Mouse (Mus musculus) mesoderm, embryonic 11.5 days (tissue): Measurements from ENCODE around the gene Syt3.
A peak's percentile ranks its signal among the peaks of the same experiment; 100 is the strongest.

Experiments
- DNase-seq: peaks from one replicate; pipeline ENCODE4 v3.0.0-alpha.2; 2012; ENCODE audit warnings: low read depth, low spot score

Syt3 gene

DNA sequence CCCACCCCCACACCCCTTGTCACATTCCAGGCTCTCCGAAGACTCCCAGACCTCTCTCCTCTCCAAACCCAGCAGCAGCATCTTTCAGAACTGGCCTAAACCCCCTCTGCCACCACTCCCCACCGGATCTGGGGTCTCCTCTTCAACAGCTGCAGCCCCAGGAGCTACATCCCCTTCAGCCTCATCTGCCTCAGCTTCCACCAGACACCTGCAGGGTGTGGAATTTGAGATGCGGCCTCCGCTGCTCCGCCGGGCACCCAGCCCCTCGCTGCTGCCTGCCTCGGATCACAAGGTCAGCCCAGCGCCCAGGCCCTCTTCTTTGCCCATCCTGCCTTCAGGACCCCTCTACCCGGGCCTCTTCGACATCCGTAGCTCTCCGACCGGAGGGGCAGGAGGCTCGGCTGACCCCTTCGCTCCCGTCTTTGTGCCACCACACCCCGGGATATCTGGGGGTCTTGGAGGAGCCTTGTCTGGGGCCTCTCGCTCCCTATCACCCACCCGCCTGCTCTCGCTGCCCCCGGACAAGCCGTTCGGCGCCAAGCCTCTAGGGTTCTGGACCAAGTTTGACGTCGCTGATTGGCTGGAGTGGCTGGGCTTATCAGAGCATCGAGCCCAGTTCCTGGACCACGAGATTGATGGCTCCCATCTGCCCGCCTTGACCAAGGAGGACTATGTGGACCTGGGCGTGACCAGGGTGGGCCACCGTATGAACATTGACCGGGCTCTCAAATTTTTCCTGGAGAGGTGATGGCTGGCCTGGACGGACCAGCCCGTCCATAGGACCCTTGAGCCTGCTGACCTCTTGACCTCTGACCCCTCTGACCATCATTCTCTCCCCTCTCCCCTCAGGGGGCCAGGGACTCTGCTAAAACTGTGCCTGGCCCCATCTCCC lies 27.1 kb upstream of the Syt3 start:
- no peak for DNase-seq

- no peak for DNase-seq
Observed at GRCm38 (mm10) chr7:44357531-44357930, 26.4 kb upstream of the Syt3 start.

DNA sequence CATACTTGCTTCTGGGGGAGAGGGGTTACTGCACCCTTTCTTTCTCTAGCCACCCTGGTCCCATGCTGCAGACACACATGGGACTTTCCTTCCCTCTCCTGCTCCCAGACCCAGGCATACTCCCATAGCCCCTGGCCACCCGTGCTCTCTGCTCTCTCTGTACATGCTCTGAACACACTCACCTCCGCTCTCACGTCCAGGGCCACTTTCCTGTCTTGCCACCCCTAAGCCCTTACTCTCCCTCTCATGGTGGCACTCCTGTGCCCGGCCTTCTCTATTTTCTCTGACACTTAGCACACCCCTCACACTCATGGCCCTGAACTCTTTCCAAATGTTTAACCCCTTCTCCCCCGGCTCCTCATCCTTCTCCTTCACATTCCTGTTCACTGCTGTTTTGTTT lies 25.9 kb upstream of the Syt3 start:
- no peak for DNase-seq

DNA sequence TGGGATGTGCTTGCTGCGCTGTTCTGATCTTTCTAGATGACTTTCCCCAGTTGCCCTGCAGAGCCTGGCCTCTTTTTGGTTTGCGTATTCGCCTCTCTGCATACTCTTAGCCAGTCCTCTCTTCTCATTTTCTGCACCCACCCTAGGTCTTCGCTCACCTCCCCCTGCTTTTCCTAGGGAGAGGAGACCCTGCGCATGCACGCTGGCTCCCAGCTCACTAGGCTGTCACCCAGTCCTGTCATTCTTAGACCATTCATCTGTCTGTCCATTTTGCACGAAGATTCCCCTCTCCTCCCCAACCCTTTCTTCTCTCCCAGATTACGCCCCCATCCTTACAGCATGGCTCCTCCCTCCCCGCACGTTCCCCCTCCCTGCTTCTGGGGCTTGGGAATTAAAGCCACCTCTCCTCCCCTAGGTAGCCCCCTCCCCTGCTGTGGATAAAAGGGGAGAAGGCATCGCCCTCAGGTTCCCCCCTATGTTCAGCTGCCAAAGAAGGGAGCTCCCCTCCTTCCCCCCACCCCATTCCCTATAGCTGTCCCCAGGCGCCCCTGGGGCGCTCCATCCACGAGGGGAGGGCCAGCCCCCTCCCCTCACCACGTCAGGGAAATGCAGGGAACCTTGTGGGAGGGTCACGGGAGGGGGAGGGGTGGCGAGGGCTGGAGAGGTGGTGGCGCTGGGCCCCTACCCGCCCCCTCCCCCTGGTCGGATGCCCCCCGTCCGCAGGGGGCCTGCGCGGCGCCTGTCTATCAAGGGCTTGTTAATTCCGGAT lies 24.8 kb upstream of the Syt3 start:
- DNase-seq, result no peak

- DNase-seq, result peak; percentile 93
Observed at GRCm38 (mm10) chr7:44359908-44360672, 23.8 kb upstream of the Syt3 start.

GRCm38 (mm10) chr7:44360792-44361301 lies 23.1 kb upstream of the Syt3 start:
- DNase-seq, result no peak

- no peak for DNase-seq
Observed at GRCm38 (mm10) chr7:44372678-44373077, 11.2 kb upstream of the Syt3 start.

GRCm38 (mm10) chr7:44373460-44373859 lies 10.4 kb upstream of the Syt3 start:
- no peak for DNase-seq

- peak; percentile 81 for DNase-seq
Observed at GRCm38 (mm10) chr7:44373889-44374652, 9.8 kb upstream of the Syt3 start.

DNA sequence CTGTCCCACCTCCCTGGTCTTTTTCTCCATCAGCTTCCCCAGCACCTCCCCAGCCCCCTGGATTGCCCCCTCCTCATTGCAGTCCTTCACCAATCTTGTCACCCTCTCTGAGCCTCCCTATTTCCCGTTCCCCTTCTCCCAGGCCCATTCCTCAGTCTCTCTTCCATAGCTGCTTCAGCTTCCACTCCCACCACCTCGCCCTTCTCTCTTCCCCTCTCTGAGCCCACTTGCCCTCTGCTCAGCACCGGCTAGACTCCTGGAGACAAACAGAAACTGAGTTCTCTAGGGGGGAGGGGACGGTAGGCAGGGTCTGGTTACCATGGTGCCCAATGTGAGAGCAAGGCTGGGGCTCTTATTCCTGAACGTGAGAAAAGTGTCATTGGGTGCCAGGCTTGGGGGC lies 9.1 kb upstream of the Syt3 start:
- DNase-seq, result no peak

- DNase-seq, result no peak
Observed at GRCm38 (mm10) chr7:44375207-44375606, 8.7 kb upstream of the Syt3 start.

- DNase-seq, result no peak
Observed at GRCm38 (mm10) chr7:44375793-44376192, 8.1 kb upstream of the Syt3 start.

GRCm38 (mm10) chr7:44378290-44378689 lies 5.6 kb upstream of the Syt3 start:
- no peak for DNase-seq

DNA sequence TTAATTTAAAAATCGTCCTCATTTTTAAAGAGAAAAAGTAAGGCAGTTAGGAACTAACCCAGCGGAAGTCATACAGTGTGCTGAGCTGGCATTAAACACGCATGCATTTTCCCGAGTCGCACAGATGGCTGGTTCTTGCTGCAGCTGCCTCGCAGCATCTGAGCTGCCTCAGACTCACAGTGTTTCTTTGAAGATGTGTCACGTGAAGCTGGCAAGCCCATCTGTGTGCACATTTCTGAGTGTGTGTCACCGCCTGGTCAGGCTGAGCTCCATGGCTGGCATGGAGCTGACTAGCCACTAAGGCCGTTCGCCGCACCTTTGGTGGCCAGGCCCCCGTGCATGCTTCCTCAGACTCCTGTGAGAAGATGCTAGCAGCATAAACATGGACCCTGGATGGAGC lies 1.4 kb upstream of the Syt3 start:
- no peak for DNase-seq

DNA sequence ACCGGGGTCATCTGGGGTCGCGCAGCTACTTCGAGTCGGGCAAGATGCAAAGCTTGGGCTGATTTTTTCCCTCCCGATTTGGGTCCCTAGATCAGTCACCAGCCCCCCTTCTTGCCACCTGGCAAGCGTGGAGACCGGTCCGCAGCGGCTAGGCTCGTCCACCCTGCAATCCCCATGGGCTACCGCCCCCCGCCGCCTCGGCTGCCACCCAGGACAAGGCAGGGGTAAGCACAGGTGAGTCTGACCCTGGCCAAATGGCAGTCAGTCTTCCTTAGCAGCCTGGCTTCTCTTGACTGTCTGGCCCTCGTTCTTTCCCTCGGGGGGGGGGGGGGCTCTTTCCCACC lies 786 bp downstream of the Syt3 start:
- no peak for DNase-seq

GRCm38 (mm10) chr7:44385720-44386119 lies 1.8 kb downstream of the Syt3 start, which contains the start of gene 1700008O03Rik:
Gene 1700008O03Rik (minus strand): TSS chr7:44385820.
- no peak for DNase-seq

DNA sequence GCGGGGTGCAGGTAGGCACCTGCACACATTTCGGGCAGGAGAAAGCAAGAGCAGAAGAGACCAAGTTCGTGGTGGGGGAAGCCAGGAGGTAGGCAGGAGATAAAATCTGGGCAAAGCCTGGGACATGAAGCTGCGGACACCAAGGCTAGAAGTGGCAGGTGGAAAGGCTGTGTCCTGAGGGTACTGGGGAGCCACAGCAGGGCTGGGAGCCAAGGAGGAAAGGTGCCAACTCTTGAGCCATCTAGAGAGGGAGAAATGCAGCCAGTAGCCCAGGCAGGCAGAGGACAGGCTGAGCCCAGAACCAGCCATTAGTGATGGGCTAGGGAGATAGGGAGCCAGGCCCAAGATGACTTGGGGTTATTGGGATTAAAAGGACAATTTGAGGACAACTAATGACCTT lies 7.9 kb downstream of the Syt3 start:
- no peak for DNase-seq

DNA sequence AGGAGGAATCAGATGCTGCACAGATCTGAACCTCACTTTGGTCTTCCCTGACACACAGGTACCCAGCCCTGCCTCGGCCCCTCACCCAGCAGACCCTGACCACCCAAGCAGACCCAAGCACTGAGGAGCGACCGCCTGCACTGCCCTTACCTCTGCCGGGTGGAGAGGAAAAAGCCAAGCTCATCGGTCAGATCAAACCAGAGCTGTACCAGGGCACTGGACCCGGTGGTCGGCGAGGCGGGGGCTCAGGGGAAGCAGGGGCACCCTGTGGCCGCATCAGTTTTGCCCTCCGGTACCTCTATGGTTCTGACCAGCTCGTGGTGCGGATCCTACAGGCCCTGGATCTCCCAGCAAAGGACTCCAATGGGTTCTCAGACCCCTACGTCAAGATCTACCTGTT lies 8.4 kb downstream of the Syt3 start:
- DNase-seq, result no peak

- no peak for DNase-seq
Observed at GRCm38 (mm10) chr7:44393284-44393683, 9.4 kb downstream of the Syt3 start.

DNA sequence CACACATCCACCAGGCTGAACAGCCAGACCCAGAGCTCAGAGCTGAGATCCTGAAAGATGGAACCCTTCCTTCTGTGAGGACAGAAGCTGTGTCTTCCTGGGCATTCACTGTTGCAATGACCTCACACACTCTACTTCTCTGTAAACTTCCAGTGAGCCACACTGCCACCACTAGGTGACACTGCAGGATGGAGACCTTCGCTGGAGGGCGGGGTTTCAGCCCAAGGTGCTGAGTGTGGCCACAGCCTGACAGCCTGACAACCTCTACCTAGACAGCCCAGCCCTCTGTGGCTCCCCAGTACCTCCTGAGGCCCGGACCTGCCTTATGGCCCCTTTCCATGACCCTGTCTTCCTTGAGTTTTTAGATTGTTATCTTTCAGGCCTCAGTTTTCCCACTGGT lies 14.7 kb downstream of the Syt3 start:
- no peak for DNase-seq

GRCm38 (mm10) chr7:44401673-44402072 lies 17.8 kb downstream of the Syt3 start:
- no peak for DNase-seq
